Mouse (Mus musculus) mature B cell (primary cell): ENCODE measurements around the gene Rasgef1b.

Source experiments
- in situ Hi-C: fragments of 300-500 bp; cut with MboI; formaldehyde crosslinking; loops from 2 replicates; pipeline ENCODE4 v1.14.3; 2019

The Rasgef1b gene

GRCm38 (mm10) chr5:99402784-99403183 is 326.1 kb downstream of the Rasgef1b start:
- in situ Hi-C loops = no loop called here

- in situ Hi-C loops = no loop called here
Observed at GRCm38 (mm10) chr5:99402297-99402696, 326.6 kb downstream of the Rasgef1b start.

- in situ Hi-C loops = no loop called here
Observed at GRCm38 (mm10) chr5:99399855-99400626, 328.8 kb downstream of the Rasgef1b start.

GRCm38 (mm10) chr5:99398472-99399070 is 330.3 kb downstream of the Rasgef1b start:
- in situ Hi-C loops = no loop called here

GRCm38 (mm10) chr5:99394578-99394977 is 334.3 kb downstream of the Rasgef1b start:
- in situ Hi-C loops = no loop called here

GRCm38 (mm10) chr5:99391525-99391924 is 337.3 kb downstream of the Rasgef1b start:
- in situ Hi-C loops = no loop called here

GRCm38 (mm10) chr5:99390776-99391175 is 338.1 kb downstream of the Rasgef1b start:
- in situ Hi-C loops = no loop called here

GRCm38 (mm10) chr5:99390314-99390713 is 338.6 kb downstream of the Rasgef1b start:
- in situ Hi-C loops = no loop called here

- in situ Hi-C loops = no loop called here
Observed at GRCm38 (mm10) chr5:99388585-99389250, 340.1 kb downstream of the Rasgef1b start.

- in situ Hi-C loops = no loop called here
Observed at GRCm38 (mm10) chr5:99388131-99388530, 340.7 kb downstream of the Rasgef1b start.

- in situ Hi-C loops = no loop called here
Observed at GRCm38 (mm10) chr5:99387185-99387981, 341.5 kb downstream of the Rasgef1b start.

GRCm38 (mm10) chr5:99386246-99386845 is 342.5 kb downstream of the Rasgef1b start:
- in situ Hi-C loops = no loop called here

- in situ Hi-C loops = no loop called here
Observed at GRCm38 (mm10) chr5:99385737-99386136, 343.1 kb downstream of the Rasgef1b start.

- in situ Hi-C loops = no loop called here
Observed at GRCm38 (mm10) chr5:99385090-99385489, 343.8 kb downstream of the Rasgef1b start.

GRCm38 (mm10) chr5:99383783-99384281 is 345.0 kb downstream of the Rasgef1b start:
- in situ Hi-C loops = no loop called here

- in situ Hi-C loops = no loop called here
Observed at GRCm38 (mm10) chr5:99382786-99383185, 346.1 kb downstream of the Rasgef1b start.

- in situ Hi-C loops = no loop called here
Observed at GRCm38 (mm10) chr5:99381639-99382038, 347.2 kb downstream of the Rasgef1b start.

- in situ Hi-C loops = no loop called here
Observed at GRCm38 (mm10) chr5:99380882-99381281, 348.0 kb downstream of the Rasgef1b start.

GRCm38 (mm10) chr5:99380166-99380565 is 348.7 kb downstream of the Rasgef1b start:
- in situ Hi-C loops = no loop called here

GRCm38 (mm10) chr5:99378437-99379226 is 350.2 kb downstream of the Rasgef1b start:
- in situ Hi-C loops = no loop called here

- in situ Hi-C loops = no loop called here
Observed at GRCm38 (mm10) chr5:99375725-99376124, 353.1 kb downstream of the Rasgef1b start.
